Mouse (Mus musculus) adrenal gland, postnatal 14 days (tissue): ENCODE measurements around the gene Gm20908. TPM values are rescaled to one million over a fixed set of nuclear protein-coding genes. Genes with fewer than 3 reads are reported as not detected.
"Not testable (repeated sequence)": the region's sequence is repeated elsewhere in the genome, so short reads cannot be mapped to it uniquely, and the experiment has no call there.

Experiments used
- DNase-seq: peaks from one replicate; pipeline ENCODE4 v3.0.0; 2021; ENCODE audit warnings: mixed read lengths
- long read RNA-seq, 2 experiments: library from polyadenylated mRNA; stranded (forward); transcript quantifications; one replicate each; pipeline ENCODE4 v2.0.0; 2021
- total RNA-seq: library from RNA; stranded (reverse); gene quantifications from 2 replicates; pipeline ENCODE4 v1.2.3, GENCODE M21; 2021

Gene Gm20908
- not detected in 2 replicates for total RNA-seq
- long read RNA-seq, experiment 1, result 0 reads
- long read RNA-seq, experiment 2, result 0 reads

DNA sequence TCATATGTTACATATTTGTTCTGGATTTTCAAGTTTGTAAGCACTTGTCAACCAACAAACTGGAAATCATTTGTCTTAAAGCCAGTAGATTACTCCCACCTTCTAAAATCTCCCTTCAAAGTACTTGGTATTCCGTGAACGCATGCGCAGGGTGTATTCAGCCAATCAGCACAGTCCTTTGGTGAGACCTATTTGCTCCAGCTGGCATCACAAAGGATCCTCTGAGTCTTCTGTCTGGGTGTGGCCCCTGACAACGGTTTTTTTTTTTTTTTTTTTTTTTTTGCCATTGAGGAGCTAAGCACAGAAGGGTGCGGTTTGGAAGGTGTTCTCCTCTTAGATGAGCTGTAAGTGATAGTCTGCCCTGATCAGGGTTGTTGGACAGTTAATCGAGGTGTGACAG is at the start of gene Gm20908:
Gm20908 (plus strand) TSS at position 301 of the 400 bp plus-strand sequence.
- not testable (repeated sequence) for DNase-seq
